Mouse (Mus musculus): ENCODE measurements around the gene Svs1.

Svs1 gene

DNA sequence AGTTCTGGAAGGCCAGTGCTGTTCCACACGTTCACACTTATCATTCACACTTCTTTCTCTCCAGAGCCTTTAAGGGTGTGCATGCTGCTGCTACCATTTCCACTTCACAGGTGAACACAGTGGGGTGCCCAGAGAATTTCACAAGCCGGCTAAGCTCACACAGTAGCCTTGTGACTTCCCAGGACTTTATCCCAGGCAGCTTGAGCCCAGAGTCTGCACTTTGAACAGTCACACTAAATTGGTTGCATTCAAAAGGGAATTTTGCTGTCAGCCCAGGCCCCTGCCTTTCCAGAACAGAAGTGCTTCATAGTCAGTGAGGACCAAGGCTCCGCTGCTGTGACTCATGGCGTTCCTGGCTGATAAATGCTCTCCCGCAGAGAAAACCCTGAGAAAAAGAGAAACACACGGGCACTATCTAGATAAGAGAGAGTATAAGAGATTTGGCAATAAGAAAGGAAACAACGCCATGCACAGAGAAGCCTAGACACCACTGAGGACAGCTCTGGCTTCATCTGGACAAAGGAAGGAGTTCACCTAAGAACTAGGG is at the start of gene Svs1:
Gene Svs1, plus strand, starts transcription at position 418 of the 547 bp plus-strand sequence.
- no peak for DNase-seq (ENCODE audit: low spot score)

DNA sequence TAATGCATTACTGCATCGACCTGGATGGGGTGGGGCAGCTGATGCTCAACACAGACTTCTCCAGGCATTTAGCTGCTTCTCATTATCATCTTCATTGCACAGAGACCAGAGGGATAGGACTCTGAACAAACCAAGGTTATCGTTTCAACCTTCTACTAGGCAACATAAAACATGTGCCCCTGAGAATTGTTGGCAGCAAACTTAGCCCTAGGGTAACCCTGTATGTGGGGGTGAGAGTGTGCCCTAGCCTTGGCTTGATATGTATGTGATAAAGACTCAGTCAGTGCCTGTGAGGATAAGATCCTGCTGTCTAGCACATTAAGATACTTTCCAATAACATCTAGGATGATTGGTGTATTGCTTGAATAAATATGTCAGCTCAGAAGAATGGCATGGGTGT is 37.1 kb upstream of the Svs1 start:
- peak; percentile 25 for DNase-seq (ENCODE audit: low spot score)

DNA sequence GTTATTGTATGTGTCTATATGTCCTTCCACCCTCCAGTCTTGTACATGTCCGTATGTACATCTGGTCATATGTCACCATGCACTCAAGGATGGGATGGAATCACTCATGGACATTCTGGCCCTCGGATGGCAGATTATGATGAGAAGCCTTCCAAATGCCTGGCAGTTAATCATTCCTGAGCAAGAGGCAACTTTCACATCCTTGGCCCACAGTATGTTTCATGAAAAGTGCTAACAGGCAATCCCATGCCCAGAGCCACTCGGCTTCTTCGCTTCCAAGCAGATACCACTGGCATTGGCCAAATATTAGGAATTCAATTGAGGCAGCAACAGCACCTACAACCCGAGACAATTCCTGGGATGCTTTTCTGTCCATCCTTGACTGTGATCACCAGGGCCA is 36.0 kb upstream of the Svs1 start:
- peak; percentile 10 for DNase-seq (ENCODE audit: low spot score)

DNA sequence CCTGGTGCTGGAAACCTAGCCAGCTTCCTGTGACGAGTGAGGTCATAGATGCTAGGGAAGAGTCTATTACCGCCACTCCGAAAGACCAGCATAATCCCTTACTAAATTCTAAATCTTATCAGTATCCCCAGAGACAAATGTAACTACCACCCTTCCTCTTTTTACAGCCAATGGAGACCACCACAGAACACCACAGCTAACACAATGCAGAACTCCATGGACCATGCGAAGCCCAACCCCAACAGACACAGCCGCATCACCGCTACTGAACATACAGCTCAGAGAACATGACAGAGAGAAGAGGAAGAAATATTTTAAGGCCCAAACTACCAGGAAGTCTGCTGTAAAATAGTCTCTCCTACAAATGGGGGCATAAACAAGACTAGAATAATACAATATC is 35.0 kb upstream of the Svs1 start:
- peak; percentile 16 for DNase-seq (ENCODE audit: low spot score)

DNA sequence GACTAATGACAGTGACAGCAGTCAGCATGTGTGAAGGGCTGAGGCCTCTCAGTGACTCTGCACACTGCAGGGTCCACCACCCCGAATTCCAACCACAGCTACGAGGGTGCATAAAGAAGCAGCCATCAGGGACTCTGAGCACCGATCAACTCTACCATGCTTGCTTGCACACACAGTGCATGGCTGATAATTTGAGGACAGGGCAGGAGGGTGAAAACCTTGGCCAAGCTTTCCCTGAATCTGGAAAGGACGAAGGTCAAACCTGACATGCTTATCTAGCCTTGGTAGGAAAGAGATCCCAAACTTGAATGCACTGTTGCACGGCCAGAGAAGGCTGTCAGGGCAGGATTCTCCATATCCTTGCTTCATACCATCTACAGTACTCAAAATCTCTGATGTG is 33.4 kb upstream of the Svs1 start:
- peak; percentile 29 for DNase-seq (ENCODE audit: low spot score)

DNA sequence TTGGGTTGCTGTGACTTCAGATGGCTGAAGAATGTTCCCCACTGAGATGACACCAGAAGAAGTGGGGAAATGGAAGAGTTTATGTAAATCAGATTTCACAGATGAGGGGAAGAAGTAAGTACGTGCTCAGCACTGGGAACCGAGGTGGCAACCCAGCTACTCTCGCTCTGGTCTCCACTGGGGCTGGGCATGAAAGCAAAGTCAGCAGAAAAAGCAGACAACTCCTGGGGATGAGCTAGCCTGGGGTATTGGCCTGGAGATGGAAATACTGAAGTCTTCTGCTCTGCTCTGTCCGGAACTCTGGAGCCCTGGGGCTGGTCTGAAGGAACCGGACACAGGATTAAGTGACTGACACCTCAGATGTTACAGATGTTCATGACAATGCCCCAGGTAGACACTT is 32.5 kb upstream of the Svs1 start:
- peak; percentile 31 for DNase-seq (ENCODE audit: low spot score)

DNA sequence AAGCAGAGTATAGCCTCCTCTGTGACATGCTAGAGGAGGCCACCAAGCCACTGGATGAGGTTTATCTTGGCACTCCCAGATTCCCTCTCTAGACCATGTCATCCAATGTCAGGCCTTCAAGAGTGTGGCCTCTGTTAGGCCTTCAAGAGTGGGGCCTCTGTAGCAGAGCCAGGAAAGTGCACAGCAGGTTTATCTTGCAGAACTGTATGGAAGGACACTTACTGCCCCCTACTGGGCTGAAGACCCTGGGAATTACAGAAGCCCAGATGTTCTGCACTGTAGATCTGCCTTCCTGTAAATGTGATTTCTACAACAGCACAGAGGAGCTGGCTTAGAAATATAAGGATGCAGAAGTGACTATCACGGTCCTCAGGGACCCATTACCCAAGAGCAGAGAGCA is 31.7 kb upstream of the Svs1 start:
- DNase-seq (ENCODE audit: low spot score): peak; percentile 77

DNA sequence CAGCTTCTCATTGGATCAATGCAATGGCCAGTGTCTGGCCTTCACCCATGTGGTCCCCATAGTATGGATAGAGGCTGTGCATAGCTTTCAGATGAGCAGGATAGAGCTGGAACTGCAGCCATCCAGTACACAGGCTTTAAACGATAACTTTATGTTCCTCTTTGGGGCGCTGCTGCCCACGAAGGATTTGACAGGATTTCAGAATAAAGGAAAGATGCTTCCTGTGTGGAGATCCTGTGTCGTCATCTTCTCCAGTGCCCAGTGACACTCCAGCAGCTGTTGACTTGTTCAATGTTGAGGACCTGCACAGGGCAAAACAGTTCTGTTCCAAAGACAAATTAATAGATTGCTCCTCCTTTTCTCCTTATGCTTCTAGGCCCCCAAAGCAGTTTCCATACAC is 29.9 kb upstream of the Svs1 start:
- DNase-seq (ENCODE audit: low spot score): peak; percentile 17

DNA sequence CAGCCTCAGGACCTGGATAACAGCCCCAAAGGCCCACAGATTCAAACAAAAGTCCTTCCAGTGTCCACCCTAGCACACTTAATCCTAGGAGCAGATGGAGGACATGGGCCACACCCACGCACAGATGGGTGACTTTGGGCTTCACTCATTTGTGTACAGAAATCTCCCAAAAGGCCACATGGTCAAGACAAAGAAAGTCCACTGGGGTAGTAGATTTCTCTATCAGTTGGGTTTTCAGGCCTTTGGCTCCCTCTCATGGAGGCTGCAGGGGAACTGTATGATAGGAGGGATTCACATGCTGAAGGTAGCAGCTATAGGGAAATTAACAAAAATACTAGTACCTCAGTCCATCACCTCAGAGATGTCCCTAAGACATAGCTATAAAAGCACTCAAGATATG is 28.6 kb upstream of the Svs1 start:
- DNase-seq (ENCODE audit: low spot score): peak; percentile 44

DNA sequence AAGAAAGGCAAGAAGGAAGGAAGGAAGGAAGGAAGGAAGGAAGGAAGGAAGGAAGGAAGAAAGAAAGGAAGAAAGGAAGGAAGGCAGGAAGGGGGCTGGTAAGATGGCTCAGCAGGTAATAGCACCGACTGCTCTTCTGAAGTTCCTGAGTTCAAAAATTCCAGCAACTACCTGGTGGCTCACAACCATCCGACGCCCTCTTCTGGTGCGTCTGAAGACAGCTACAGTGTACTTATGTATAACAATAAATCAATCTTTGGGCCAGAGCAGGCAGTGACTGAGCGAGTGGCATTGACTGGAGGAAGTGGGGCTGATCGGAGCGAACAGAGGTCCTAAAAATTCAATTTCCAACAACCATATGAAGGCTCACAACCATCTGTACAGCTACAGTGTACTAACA is 27.5 kb upstream of the Svs1 start:
- DNase-seq (ENCODE audit: low spot score): peak; percentile 34

DNA sequence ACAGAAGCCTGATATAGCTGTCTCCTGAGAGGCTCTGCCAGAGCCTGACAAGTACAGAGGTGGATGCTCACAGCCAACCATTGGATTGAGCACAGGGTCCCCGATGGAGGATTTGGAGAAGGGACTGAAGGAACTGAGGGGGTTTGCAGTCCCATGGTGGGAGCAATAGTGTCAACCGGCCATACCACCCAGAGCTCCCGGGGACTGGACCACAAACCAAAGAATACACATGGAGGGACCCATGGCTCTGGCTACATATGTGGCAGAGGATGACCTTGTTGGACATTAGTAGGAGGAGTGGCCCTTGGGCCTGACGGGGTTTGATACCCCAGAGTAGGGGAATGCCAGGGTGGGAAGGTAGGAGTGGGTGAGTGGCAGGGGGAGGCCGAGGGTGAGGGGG is 20.0 kb upstream of the Svs1 start:
- peak; percentile 33 for DNase-seq (ENCODE audit: low spot score)

DNA sequence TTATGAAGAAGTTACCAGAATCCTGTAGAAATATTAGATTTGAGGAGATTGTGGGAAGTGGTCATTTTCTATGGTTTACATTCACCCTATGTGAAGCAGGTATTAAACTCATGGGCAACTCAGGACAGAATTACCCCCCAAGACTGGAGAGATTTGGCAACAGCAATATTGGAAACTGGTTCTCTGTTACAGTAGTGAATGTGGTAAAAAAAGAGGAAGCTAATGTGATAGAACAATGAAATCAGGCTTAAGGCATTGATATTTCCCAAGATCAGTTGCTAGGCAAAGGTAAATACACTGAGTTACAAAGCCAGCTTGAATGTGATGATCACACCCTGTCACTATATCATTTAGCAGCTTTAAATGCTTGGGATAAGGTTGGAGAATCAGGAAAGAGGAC is 18.8 kb upstream of the Svs1 start:
- DNase-seq (ENCODE audit: low spot score): no peak

DNA sequence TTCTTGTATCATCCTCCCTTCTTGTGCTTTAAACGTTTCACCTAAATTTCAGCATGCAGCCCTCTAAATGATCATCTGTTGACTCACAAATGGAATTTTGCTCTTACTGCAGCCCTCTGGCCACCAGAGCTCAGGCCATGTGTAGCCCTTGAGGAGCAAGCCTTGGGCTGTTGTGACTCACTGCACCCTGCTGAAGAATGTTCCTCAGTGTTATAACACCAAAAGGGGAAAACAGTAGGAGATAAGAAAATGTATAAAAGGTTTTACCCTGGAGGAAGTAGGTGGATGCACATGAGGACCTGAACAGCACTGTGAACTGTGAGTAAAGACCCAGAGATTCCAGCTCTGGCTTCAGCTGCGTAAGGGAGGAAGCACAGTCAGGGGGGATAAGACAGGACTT is 12.0 kb upstream of the Svs1 start, which contains the start of gene Doxl2:
Gene Doxl2, plus strand, starts transcription at position 301 of the 400 bp plus-strand sequence.
- no peak for DNase-seq (ENCODE audit: low spot score)

DNA sequence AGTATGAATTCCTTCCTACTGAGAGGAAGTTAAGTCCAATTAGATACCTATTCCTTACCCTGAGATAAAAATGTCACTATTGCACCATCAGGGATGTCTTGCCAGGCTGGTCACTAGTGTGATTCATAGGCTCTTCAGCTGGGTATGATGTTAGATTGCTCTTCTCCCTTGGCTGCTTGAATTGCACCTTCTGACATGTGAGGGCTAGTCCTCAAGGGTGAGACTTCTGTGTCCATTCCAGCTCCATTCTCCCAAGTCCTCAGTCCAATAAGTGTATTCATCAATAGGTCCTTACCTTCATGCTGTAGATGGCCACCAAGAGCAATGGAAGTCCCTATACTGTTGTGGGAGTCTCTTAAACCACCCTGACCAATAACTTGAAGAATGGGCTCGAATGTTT is 7.0 kb upstream of the Svs1 start:
- DNase-seq (ENCODE audit: low spot score): no peak

DNA sequence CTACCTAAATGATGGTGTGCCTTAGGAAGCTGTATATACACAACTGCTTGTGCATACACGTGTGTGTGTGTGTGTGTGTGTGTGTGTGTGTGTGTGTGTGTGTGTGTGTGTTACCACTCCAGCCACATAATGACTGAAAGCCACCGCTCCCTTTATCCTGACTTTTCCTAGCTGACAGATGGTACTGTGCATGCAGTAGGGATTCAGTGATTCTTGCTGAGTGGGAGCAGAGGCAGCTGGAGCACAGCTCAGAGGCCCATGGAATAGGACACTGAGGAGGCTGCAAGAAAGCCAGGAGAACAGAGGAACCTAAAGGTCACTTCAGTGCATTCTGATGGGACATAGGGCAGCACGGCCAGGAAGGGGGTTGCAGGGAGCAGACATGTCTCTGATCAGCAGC is 4.4 kb upstream of the Svs1 start:
- DNase-seq (ENCODE audit: low spot score): no peak

DNA sequence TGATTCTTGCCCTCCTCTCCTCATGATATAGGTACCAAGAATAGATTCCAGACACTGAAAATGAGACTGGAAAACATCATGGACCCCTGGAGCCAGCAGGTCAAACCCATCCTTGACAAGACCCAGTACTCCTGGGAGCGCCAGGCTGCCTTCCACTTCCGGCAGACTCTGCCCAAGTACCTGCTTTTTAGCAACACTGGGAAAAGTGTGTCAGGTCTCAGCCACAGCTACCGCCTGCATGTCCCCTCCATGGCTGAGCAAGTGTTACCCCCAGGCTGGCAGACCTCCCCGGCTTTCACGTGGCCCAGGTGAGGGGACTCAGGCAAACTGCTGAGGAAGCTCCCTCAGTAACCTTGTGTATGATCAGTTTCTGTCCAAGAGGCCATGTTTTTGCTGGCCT is 3.3 kb downstream of the Svs1 start:
- no peak for DNase-seq (ENCODE audit: low spot score)

DNA sequence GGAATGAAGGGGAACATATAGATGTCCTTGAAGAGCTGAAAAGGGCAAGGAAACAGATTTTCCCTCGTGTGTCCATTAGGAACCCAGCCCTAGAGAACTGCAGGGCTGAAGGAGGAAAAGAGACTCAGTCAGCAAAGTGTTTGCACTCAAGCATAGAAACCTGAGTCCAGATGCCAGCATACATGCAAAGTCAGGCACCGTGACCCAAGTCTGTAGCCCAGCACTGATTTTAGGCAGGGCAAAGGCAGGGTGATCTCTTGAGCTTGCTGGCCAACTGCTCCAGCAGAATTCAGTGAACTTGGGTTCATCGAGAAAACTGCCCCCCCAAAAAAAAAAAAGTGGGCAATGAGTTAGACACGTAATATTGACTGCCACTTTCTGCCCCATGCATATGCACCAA is 5.3 kb downstream of the Svs1 start:
- no peak for DNase-seq (ENCODE audit: low spot score)

DNA sequence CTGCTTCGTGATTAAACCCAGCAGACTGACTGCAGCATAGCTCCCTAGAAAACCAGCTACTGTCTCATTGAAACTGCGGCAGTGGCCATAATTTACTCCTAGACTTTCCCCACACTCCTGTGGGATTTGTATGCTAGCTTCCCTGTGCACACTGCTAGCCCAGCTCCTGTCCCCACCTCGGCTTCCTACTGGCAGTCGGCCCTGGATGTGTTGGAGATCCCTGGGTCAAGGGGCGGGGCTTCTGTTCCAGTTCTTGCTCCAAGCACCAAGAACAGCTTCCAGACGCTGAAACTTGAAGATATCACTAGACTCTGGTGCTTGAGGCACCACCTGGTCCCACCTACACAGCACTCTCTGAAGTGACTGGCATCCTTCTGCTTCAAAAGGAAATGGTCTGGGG is 11.5 kb downstream of the Svs1 start:
- DNase-seq (ENCODE audit: low spot score): no peak

DNA sequence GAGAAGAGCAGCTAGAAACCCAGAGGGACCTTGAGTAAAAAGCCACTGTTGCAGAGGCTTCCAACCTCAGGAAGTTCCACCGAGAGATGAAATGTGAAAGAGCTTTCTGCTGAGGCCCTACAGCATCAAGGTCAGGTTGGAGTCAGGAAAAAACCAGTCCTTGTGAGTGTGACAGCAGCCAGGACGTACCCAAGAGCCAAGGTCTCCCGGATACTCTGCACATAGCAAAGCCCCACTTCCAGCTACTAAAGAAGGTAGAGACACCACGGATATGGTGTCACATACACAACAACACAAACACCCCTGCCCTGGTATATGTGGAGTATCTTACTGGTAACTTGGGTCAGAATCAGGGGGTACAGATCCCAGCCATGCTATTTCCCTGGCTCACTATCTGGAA is 12.1 kb downstream of the Svs1 start:
- DNase-seq (ENCODE audit: low spot score): no peak

DNA sequence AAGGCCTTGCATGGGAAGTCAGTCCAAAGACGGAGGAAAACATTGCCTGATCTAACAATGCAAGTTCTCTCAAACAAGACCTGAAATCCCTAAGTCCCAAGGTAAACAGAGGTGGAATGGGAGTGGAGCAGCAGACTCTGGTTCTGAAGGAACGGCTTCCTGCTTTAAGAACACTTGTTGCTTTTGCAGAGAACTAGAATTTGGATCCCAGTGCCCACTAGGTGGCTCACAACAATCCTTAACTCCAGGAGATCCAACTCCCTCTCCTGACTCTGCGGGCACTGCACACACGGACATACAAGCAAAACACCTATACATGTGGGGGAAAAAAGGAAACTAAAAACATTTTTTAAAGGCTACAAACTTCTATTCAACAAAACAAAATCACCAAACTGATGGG is 16.7 kb downstream of the Svs1 start:
- no peak for DNase-seq (ENCODE audit: low spot score)

DNA sequence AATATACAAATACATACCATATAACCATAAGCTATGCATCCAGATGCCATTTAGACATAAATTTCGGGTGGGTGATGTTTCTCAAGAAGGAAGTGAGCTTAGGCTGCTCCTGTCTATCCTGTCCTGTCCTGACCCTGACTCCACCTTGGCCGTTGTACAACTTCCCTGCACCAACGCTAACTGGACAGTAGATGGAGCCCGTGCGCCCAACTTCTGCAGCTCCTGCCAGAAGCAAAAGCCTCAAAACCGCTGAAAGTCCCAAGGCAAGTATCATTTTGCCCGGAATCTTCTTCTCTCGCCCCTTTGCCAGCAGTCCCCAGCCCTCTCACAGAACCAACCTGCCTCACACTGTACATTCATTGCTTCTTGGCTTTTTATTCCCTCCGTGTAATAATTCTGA is 21.3 kb downstream of the Svs1 start:
- DNase-seq (ENCODE audit: low spot score): peak; percentile 72

DNA sequence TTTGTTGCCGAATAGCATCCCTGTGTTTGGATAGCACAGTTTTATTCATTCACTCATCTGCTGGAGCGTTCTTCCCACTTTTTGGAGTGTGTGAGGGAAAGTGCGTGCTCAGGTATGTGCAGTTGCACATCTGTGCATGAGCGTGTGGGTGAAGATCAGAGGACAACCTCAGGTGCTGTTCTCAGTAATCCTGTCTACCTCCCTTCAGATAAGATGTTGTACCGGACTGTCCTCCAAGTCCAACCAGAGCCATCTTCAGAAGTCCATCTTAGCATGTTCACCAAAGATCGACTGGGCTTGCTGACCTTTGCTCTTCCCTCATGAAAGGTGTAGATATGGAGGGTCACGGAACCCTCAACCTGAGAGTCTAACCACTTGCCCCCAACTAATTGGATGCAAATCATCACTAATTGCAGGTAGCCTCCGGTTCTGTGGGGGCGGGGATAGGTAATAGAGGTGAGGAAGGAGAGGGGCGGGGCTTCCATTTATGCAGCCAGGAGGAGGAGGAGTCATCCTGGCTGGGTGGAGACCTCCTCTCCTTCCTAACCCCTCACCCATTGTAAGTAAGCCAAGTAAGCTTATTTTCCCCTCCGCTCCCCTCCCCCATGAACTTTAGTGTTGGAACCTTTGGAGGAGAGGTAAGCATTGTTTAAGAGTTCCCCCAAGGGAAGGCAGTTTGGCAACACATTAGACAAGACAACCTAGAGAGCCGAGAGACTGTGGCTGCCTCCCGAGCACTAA is 21.9 kb downstream of the Svs1 start:
- no peak for DNase-seq (ENCODE audit: low spot score)

DNA sequence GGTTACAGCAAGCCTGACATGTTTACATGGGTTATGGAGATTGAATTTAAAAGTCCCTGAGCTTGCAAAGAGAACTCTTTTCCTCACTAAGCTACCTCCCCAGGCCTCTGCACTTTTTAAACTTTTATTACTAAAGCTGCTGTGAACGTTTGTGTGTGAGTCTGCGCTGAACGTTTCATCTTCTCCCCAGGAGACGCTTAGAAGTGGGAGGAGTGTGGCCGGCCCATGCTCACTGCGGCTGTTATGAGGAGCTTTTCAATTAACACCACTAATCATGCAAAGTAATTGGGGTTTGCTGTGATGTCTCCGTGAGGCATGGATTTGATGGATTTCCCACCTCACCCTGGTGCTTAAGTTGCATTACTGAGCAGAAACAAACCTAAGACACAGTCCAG is 22.5 kb downstream of the Svs1 start:
- DNase-seq (ENCODE audit: low spot score): no peak

DNA sequence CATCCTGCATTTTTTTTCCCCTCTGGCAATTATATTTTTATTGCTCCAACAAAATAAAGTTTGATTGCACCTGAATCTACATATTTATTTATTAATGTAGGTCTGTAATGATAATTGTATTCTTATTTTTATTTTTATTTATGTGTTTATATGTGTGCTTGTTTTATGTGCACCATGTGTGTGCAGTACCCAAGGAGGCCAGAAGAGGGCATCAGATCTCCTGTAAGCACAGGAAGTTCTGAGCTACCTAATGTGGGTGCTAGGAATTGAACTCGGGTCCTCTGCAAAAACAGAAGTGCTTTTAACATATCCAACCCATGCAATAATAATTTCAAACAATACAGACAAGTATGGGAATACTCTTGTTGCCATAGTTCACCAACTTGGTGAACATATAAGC is 23.0 kb downstream of the Svs1 start:
- DNase-seq (ENCODE audit: low spot score): no peak
